Mouse (Mus musculus) retina, embryonic 14.5 days (tissue): ENCODE results near the gene Mturn.

ENCODE experiments used
- DNase-seq: peaks from one replicate; pipeline ENCODE4 v3.0.0-alpha.2; 2015; ENCODE audit warnings: low spot score

Mturn gene

DNA sequence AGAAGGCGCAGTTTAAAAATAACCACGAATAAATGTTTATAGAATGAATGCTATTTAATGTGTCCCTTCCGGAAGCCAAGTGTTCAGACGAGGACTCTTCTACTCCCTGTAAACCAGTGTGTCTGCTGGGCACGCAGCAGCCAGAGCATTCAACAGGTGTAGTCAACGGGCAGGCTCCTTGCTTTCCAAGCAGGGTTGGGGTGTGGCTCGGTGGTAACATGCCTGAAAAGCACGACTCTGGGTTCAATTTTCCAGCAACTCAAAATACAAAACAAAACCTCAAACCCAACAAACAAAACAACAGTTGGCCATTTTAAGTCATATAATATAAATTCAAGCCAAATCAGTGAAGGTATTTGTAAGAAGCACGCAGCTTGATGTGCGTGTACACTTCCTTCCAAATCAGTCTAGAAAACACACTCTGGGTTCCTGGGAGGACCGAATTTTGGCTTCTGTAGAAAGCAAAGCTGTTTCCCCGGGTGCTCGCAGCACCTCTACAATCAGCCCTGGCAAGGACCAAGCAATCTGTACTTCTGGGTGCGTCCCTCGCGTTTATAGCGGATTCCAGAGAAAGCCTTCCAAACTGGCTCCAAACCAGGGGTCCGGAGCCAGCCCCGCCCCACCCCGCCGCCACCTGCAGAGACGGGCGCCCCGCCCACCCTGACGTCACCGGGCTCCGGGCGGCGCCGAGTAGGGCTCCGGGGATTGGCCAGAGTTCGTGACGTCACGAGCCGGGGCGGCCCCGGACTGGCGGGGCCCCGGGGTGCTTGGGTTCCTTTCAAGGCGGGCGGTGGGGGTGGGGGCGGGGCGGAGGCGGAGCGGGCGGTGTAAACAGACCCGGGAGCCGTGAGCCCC lies at the start of gene Mturn:
Mturn (plus strand) TSS at position 734 of the 855 bp plus-strand sequence.
- peak; percentile 96 for DNase-seq

DNA sequence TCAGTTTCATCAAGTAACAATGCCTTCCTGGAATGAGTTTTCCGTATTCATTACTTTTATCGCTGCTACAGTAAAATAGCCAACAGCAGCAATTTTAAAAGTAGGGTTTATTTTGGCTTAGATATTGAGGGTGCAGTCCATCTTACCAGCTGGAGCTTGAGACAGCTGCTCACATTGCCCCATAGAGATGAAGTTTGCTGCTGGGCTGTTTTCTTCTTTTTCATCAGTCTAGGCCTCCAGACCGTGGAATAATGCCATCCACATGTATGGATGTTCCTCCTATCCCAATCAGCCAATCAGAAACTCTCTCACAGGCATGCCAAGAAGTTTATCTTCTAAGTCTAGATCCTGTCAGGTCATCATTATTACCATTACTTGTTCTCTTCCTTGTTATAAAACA lies 41.5 kb upstream of the Mturn start:
- DNase-seq = no peak

- DNase-seq = no peak
Observed at GRCm38 (mm10) chr6:54641953-54642352, 39.5 kb upstream of the Mturn start.

DNA sequence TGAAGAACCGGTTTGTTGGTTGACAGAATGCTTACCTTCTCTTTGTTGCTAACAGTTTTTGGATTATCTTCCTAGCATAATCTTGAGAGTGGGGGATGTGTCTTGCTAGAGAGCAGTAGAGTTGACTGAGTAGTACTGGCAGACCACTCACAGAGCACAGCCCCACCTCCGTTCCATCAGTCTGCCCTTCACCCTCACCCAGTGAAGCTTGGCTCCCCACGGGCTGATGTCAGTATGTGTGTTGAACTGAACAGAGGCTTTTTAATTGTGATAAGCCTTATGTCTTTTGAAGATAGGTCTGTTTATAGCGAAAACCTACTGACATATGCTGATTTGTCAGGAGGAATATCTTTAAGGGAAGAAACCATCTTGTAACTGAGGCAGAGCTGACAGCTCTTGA lies 38.2 kb upstream of the Mturn start:
- no peak for DNase-seq

DNA sequence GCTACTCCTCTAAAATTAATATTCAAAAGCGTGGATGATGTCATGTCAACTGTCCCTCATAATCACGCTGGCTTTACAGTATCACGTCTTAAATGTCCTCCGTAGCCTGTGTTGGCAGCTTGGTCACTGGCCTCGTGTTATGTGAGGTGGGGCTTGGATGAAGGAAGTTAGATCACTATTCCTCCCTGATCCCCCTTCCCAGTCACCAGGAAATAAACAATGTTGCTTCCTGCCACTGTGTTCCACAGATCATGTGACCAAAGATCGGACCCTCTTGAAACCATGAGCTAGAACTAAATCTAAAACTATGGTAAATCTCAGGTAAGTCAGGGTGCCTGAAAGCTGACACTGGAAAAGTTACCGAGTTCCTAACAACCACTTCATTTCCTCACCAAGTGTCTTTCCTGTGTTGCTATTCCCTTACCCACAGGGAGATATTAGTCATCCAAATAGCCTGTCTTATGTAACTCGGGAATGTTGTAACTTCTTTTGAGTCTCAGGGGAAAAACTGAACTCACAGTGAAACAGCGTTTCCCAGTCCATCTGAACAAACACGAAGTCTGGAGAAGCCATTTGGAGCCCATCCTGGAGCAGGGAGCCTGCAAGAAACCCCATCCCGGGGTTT lies 25.8 kb upstream of the Mturn start:
- DNase-seq = no peak

GRCm38 (mm10) chr6:54657861-54658260 lies 23.6 kb upstream of the Mturn start:
- no peak for DNase-seq

DNA sequence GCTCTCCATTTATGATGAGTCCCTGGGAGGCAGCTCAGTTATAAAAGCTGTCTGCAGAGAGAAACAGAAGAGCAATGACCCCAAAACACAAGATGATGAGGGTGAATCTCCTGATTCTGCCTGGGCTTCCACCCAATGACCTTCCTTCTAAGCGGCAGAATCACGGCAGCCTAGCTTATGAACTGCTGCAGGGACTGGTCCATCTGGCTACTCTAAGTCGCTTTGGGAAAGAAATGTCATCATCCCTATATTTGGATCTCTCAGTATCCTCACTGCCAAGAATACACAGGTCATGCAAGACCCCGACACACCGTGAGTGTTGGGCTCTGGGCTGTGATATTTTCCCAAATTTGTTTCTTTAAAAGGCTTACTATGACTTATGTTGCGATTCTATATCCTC lies 11.6 kb upstream of the Mturn start:
- DNase-seq = no peak

DNA sequence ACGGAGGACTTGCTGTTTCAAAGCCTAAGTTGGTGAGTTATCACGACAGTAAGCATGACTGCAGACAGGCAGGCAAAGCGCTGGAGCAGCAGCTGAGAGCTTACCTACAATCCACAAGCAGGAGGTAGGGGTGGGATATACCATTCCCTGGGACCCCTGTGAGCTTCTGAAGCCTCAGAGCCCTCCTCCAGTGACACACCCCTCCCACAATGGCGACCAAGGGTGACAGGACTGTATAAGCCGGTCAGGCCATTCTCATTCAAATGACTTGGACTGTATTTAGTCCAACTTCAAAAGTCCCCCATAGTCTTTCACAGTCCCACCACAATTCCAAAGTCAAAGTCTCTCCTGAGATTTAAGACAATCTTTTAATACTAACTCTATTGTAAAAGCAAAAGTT lies 8.5 kb upstream of the Mturn start:
- DNase-seq = no peak

- no peak for DNase-seq
Observed at GRCm38 (mm10) chr6:54679686-54680085, 1.7 kb upstream of the Mturn start.

GRCm38 (mm10) chr6:54681746-54682428 lies 463 bp downstream of the Mturn start:
- DNase-seq = peak; percentile 64

DNA sequence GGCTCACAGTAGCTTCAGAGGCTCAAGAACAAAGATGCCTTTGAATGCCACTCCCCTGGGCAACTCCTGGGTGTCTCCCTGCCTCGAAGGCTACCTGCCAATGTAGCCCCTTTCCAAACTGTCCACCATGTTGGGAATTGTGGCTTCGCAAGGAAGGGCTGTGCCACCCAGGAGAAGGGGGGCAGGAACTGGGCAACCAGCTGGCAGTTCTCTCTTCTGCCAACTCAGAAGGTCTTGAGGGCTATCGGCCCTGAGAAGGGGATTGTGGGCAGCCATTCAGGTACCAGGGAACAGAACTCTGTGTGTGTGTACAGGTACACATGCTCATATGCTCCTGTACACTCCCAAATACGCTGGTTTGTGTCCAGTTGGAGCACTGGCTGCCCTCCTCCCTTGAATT lies 2.7 kb downstream of the Mturn start:
- DNase-seq = no peak

DNA sequence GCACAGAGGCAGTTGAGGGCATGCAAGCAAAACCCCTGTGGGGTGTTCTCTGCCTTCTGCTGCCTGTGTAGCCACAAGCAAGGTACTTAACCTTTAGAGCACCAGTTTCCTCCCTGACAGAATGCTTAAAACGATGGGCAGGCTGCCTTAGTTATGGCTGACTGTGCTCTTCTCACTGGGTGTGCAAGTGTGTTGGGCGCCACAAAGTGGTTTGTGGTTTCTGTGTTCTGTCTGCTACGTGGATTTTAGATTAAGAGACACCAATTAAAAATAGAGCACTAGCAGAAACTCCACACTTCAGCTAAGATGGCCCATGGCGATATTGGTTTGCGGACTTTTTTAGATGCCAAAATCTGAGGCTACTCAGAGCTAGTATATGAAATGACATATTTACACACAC lies 3.7 kb downstream of the Mturn start:
- no peak for DNase-seq

DNA sequence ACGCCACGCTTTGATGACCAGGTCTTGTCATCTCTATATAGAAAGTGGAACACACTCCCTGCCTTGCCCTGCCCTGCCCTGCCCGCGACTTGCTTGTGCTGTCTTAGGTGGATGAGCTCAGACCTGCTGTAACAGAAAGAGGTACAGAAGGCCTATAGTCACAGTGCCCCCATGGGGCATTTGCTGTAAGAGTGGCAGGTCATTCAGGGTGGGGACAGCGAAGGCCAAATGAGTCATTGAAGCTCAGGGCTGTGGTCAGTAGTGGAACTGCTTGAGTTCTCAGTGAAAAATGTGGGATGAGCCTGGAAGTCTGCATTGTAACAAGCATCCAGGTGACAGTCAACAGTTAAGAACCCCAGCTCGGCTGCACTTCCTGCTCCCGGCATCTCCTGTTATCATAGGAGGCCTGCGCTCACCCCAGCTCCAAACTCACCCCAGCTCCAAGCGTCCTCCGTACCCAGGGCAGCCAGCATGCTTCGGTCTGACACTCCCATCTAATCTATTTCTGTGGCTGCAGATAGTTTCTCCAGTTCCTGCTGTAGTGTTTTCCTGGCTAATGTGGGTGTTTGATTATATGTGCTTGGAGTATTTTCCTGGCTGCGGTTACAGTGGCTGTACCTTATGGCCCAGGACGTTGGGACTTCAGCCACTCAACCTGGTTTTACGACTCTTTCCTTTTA lies 4.4 kb downstream of the Mturn start:
- no peak for DNase-seq

- no peak for DNase-seq
Observed at GRCm38 (mm10) chr6:54686946-54687737, 5.7 kb downstream of the Mturn start.

GRCm38 (mm10) chr6:54688467-54689323 lies 7.3 kb downstream of the Mturn start:
- DNase-seq = no peak

DNA sequence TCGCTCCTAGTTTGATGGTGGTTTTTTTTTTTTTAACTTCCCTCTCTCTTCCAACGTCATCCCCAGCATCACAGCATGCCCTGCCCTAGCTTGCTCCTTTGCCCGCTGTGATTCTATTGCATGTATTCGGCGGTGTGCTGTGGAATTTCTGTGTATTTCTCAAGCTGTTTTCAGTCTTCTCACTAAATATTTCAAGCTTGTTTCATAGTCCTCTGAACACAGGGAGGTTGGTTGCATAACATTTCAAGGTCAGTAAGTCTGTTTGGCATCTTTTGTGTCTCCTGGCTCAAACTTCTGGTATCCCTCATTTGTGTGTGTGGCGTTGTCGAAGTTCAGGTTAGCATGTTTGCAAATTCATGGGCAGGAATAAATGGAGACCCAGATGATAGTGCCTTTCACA lies 8.3 kb downstream of the Mturn start:
- no peak for DNase-seq

DNA sequence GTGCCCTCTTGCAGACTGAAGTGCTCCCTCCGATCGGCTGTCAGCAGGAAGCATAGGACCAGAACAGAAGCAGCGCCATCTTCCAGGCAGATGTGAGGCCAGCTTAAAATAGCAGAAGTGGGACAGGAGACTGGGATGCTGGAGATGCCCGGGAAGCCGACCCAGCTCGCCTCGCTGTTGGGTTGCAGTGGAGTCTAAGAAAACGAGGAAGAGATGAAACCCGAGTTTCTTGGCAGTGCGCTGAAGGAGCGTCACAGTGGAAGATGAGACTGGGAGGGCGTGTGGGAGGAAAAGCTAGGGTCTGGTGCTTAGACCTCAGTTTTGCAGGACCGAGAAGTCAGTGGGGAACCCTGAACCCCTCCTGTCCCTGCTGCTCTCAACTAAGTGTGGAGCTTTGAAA lies 9.4 kb downstream of the Mturn start:
- no peak for DNase-seq

DNA sequence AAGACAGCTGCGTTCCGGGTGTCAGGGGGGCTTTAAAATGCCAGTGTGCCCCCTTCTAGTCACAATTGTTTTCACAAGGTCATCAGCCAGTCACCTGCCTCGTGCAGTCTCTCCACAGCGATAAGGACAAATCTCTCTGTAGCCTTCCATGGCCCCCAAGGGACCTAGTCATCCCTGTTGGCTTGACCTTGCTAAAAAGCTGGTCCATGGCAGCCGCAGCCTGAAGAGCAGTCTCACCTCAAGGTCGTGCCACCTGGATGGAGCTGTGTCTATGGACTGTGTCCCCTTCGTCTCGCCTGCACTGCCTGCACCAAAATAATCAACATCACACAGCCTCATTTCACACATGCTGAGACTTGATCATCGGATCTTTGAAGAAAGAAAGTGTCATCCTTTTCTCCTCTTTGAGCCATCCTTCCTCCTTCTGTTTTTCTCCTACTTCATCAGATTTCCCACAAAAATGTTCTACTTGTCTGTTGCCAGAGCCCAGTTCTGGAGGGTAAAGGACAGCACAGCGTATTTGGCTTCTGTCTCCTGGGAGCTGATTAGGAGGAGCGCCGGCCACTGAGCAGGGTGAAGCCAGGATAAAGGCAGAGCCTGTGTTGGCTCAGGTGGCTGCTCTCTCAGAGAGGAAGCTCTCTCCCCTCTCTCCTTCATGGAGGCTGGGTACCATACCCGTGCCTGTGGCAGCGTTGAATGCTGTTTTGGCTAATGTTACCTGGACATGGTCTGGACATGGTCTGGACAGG lies 10.1 kb downstream of the Mturn start:
- DNase-seq = no peak

- no peak for DNase-seq
Observed at GRCm38 (mm10) chr6:54692201-54692600, 10.8 kb downstream of the Mturn start.

- no peak for DNase-seq
Observed at GRCm38 (mm10) chr6:54693286-54693685, 11.9 kb downstream of the Mturn start.
